Mouse (Mus musculus) gastrocnemius, postnatal 25 days (tissue): ENCODE measurements around the gene Znrf3. TPM values are rescaled to one million over a fixed set of nuclear protein-coding genes. Genes with fewer than 3 reads are reported as not detected.
A peak's percentile ranks its signal among the peaks of the same experiment; 100 is the strongest.

Source experiments
- DNase-seq: peaks from one replicate; pipeline ENCODE4 v3.0.0; 2022
- total RNA-seq, 2 experiments: library from RNA; stranded (reverse); gene quantifications; 1 replicate in 1 of 2; 2 replicates in 1 of 2; pipeline ENCODE4 v1.2.3; 2021

Znrf3 gene
- total RNA-seq, 2 experiments from 2014 or later, result 5.1 to 6.1 TPM

DNA sequence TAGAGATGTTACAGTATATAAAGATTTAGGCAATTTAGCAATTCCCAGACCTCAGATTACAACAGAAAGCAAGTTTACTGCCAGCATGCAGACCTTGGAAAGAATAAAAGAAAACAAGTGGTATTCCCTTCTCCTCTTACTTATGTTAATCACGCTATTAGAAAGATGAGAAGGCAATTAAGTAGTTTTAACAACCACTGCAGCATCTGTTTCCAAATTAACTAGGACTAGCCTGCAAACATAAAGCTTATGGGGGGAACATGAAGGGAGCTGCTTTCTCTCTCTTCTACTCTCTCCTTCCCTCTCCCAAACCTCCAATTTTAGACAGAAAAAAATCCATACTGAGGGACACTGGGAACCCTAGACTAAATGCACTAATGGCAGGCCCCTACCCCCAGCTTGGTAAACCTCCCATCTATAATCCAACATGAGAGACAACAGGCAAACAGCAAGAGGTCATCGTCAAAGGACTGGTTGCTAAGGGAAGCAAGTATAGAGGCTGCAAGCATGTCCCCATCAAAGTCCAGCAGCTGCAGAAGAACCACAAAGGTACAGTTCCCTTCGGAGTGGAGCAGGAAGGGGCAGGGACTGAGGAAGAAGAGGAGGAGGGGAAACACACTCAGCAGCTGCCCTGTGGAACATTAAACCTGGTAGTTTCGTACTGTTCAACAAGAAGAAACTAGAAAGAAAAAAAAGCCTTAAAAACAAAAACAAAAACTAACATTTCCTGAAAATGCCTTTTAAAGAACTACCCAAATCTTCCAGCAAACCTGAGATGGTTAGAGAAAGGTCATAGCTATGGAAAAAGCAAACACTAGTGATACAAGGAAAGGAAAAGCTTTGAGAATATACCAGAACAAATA is 53.4 kb downstream of the Znrf3 start:
- DNase-seq, result no peak

DNA sequence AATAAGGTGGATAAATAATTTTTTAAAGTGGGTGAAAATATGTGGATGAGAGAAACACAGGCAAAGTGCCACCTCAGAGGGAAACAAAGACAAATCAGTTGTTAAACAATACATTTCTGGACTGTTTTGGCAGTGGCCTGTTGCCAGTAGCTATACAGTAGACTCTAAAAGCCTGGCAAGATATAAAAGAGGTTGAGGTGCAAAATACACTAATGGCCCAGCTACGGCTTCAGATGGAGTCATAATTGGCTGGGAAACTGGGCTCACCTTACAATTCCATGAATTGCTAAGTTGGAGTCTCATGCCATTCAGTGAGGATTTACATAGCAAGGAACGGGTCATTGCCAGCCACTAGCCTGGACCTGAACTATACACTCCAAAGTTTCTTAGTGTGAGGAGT is 62.0 kb downstream of the Znrf3 start:
- no peak for DNase-seq

DNA sequence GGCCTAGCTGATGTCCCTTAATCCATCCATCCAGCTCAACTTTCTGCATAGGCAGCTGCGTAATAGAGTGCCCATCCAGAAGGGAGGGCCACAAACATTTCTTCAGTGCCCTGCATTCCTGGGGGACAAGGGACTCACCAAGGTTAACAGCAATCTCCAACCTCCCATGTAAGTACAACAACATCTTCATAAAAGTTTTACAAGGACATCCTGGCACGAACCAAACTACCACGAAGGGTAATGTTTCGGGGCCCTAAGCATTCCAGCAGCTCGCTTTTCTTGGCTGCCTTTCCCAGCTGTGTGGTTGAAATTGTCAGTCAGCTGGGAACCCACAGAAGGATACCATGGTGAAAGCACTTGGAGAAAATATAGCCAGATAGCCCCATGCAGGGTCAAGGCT is 63.4 kb downstream of the Znrf3 start:
- DNase-seq, result peak; percentile 28

DNA sequence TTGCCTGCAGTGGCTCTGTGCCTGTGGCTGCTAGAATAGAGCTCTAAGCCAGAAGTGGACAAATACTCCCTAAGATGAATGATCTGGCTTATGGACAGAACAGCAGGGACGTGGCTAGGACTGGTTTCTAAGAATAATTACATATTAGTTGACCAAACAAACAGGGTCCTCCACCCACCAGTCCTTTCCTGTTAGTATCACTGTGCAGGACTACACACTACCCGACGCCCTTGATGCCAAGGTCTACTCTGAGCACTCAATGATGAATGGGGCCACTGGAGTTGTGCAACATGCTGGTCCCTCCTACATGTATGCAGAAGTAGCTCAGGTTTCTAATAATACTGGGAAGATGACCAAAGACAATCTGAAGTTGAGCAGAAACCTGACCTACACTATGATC is 64.4 kb downstream of the Znrf3 start:
- DNase-seq, result peak; percentile 15

DNA sequence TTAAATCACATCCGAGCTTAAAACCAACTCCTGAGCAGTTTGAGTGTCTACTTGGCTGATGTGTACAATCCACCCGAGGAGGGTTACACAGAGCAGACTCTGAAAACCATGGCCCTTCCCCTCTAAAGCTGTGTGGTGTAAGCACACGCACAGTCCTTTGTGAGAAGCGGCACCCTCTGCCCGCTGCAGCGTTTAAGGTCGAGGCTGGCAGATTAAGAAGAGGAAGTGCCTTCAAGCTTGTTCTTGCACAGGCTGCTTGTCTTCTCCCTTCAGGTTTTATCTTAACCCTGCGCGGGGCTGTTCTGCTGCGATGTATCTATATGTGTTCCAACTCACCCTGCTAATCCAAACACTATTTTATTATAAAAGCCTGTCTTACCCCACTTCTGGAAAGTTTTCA is 75.5 kb downstream of the Znrf3 start:
- DNase-seq, result no peak

DNA sequence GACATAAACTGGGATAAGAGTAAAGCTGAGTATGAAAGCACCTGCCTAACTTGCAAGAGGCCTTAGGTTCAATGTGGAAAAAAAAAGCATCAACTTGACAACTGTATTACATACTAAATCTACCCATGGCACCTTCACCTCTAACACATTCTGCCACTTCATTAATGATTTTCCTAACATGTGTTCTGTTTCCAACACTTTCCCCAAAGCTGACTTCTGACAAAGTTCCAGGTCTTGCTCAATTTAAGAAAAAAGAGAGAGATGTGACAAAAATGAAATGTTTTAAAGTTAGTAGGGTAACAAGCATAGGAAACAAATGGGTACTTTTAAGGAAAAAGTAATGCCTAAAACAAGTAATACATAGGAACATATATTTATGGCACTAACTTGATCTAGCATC is 76.2 kb downstream of the Znrf3 start:
- DNase-seq, result no peak

DNA sequence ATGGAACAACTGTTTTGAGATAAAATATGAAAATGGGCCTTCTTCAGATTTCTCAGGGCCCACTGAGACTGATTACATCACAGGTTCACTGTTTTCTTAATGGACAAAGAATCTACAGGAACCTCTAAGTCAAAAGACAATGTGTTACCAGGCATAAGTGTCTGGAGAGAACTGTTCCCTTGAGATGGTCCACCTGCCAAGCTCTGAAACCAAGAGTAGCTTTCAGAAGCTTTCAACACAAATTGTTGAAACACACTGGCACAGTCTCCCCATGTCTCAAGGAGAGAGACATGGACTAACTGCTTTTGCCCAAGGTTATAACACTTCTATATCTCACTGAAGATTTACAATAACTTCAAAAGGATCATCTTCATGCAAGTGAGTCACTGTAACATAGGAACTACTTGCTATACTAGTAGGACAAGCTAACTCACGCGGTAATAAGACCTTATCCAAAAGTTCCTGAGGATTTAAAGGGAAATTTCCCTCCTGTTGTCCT is 89.3 kb downstream of the Znrf3 start:
- DNase-seq, result no peak

DNA sequence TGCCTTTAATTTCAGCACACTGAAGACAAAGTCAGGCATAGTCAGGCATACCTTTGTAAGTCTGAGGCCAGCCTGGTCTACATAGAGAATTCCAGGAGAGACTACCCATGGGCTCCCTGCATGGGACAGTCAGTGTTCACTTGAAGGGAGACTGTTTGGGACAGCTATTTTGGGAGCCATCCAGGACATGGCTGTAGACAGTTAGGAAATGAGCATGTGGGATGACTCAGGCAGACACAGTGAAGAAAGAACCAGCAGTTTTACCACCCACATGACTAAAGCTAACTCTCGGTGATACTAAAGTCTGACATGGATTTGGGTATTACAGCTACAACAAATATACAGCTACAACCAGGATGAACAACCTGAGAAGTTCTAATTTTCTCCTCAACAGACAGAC is 89.9 kb downstream of the Znrf3 start:
- DNase-seq, result no peak

DNA sequence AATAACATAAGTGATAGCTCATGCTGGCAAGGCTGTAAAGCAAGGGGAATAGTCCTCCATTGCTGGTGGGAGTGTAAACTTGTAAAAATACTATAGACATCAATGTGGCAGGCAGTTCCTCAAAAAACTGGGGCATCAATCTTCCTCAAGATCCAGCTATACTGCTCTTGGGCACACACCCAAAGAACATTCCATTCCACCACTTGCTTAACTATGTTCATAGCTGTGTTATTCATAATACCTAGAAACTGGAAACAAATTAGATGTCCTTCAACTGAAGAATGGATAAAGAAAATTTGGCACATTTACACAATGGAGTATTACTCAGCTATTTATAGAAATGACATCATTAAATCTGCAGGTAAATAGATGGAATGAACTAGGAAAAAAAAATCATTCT is 91.6 kb downstream of the Znrf3 start:
- no peak for DNase-seq

DNA sequence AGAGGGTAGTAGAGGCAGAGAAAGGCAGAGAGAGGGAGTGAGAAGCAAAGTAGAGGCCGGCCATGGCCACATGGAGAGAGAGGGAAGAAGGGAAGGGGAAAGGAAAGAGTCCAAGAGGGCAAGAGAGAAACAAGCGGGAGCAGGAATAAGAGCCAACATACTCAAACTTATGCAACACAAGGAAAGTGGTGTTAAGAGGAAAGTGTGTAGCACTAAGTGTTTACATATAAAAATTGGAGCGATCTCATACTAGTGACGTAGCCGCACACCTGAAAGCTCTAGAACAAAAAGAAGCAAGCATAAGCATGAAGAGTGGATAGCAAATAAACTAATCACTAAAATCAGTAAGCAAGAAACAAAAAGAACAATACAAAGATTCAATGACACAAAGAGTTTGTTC is 95.2 kb downstream of the Znrf3 start:
- no peak for DNase-seq

DNA sequence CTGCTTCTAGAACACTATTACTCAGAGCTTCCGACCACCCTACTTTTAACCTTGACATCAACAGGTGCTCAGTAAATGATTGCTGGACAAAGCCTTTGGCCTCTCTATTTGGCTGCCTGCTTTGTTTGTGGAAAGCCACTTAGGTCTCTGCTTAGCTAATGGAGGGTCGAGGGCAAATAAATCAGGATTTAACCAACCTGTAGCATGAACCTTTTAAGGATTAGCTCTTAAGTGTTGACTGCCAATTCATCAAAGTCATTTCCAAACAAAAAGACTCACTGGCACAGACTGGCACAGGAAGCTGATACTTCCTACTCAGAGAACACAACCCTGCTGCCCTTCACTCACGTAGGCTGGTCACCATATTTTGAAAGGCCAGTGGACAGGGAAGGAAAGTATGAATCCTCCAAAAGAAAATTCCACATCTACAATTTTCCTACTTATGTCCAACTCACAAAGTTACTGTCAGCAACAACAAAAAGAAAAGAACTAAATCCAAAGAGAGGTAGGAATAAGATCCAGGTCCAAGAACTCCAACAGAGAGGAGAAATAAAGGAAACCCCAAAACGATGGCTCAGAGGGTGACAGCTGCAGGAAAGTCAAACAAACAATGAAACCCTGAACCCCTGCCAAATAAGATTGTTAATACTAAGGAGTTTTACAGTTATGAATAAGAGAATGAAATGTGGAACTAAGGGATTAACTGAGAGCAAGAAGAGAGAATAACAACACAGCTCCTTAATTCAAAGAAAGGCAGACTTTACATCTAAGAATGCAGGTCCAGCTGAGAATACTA is 97.6 kb downstream of the Znrf3 start:
- DNase-seq, result no peak

DNA sequence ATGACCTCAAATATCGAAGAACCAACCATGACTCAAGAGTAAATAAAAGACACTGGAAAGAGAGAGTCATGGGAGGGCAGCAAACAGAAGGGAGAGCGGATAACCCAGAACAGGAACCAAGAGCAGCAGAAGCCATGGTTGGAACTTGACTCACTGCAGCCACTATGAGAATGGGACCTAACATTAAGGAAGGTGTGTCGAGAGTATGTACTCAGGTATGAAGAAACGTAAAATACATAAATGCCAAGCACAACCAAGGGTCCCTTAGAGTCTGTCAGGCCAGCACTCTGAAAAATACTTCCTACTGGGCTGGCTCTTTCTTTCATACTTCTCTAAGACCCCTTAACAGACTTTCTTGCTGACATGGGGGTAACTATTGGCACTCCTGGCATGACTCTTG is 100.9 kb downstream of the Znrf3 start:
- no peak for DNase-seq

DNA sequence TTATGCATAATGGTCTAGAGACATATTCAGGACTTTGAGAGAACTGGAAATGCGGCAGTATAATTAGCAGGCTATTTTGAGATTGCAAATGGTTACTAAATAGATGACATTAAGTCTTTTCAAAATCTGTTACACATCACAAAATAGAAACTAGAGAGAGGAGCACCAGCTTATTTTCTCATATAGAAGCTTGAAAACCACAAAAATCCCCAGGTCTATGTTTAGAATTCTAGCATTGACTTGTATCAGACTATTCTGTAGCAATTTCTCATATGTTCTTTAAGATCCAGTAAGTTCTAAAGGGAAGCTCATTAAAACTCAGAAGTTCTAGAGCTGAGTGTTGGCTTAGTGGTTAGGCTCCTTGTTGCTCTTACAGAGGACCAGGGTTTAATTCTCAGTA is 104.9 kb downstream of the Znrf3 start:
- DNase-seq, result no peak

DNA sequence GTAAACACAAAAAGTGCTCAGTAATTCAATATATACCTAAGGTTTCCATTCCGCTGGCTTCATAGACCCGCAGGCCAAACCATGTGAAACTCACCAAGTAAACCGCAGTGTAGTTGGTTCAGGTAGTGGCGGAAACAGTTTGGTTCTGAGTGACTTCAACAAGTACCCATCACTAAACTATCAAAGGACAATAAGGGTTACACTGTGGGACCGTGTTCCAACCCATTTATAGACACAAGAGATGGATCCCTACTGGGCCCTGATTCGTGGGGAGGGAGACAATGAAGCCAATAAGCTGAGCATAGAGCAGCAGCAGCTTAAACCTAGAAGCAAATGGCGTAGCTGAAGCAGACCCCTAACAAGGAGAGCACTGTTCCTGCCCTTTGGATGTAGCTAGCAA is 107.8 kb downstream of the Znrf3 start:
- no peak for DNase-seq

DNA sequence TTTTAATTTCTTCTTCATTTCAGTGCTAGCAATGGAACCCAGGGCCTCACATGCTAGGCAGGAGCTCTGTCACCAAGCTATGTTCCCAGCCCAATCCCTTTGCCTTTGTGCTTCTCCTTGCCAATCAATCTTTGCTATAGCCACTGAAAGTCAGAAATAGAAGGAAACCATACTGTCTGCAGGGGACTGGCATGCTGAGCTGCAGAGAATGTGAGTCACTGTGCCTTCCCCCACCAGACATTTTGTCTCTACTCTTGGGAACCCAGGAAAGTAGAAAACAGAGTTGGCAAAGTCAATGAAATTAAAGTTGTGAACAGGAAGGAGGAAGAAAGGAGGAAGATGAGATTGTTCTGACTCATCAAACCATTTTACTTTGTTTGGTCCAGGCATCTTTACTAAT is 108.4 kb downstream of the Znrf3 start:
- DNase-seq, result no peak

DNA sequence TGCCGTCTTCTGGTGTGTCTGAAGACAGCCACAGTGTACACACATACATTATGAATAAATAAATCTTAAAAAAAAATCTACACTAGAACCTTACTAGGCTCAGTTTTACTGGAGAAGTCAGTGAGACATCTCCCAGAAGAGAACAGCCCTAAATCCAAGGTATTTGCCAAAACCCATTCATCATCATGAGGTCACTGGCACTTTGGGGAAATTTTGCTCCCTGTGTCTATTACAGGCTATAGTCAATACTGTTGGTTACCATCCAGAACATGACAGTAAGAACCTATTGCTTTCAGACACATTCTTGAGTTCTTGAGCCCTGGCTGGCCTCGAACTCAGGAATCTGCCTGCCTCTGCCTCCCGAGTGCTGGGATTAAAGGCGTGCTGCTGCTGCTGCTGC is 113.8 kb downstream of the Znrf3 start:
- DNase-seq, result no peak

DNA sequence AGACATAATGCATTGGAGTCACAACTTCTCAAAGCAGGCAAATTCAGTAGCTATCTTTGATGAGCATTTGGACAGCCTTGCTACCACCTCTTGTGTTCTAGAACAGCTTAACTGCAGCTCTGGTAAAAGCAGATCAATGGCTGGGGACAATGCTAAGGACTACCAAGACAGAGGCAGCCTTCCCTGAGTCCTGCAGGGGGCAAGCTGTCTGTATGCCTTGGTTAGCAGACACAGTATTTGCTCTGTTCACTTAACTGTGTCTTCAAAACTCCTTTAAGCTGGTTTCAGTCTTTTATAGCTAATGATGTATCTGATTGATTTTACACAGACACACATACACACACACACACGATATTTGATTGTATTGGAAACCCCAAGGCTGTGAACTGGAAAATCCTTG is 117.0 kb downstream of the Znrf3 start:
- DNase-seq, result no peak

DNA sequence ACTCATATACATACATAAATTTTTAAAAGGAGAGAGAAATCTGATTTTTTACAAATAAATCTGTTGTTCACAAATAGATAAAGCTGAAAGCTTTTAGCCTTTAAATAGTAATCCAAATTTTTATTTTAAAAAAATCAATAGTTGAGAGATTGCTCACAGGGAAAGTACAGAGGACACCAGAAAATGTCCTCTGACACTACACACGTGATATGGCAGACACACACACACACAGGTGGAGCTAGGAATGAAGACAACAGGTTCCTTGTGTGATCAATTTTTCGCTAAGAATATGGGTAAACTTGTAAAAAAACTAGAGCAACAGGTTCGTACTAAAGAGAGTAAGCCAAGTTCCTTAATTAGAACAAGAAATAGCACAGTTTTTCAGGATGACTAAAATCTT is 118.4 kb downstream of the Znrf3 start:
- DNase-seq, result no peak

DNA sequence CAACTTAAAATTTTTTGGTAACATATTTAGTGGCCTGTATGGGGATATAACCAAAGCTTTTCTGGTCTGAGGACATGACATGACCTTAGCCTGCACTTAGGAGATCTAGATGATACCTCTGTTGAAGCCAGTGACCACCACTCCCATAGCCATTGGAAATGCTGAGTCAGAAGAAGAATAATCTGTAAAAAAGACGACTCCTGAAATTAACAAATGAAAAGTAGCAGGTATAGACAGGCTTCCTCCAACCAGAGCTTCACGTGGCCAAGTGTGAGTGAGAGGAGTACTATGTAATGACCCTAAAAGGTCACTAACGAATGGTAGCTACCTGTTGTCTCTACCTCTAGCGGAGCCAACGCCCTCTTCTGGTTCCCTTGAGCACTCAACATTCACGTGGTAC is 119.4 kb downstream of the Znrf3 start:
- no peak for DNase-seq

DNA sequence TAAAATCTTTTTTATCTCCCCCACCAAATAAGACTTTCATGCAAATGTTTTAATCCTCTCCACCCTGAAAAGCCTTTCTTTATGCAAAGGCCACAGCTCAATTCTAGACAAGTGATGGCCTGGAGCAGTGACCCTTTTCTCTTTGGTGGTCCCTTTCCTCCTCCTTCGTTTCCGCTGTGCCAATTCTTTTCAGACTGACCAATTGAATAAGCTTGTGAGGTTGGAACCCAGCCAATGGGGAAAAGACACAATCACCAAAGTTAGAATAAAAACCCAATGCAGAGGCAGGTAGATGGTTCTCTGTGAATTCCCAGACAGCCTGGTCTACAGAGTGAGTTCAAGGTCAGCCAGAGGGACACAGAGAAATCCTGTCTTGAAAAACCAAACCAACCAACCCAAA is 120.4 kb downstream of the Znrf3 start:
- no peak for DNase-seq

DNA sequence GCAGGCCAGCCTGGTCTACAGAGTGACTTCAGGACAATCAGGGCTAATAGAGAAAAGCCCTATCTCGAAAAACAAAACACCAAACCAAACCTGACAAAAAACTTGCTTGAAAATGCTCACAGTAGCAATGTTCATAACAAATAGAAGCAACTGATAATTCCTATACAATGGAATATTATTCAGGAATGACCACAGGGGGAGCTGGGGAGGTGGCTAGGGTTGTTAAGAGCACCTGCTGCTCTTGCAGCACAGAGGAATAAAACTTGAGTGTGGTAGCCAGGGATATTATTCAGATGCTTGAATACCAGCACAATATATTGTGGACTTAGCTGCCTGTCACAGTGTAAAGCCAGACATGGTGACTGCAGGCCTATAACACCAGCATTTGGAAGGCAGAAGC is 123.0 kb downstream of the Znrf3 start:
- no peak for DNase-seq

DNA sequence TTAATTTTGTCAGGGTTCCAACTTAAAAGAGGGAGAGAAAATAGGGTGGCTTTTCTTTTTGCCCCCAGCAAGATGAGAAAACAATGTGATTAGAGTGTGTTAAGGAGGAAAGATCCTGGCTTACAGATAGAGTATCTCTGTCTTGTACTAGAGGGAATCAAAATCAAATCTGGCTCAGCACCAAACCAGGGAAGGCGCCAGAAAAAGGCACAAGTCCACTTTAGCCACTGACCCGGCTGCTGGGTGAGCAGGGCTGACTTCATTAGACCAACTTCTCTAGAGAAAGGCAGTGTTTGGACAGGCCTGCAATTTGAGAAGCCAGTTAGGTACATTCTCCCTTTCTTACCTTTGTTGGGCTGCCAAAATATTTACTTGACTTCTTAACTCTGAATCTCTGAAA is 125.7 kb downstream of the Znrf3 start:
- peak; percentile 25 for DNase-seq

DNA sequence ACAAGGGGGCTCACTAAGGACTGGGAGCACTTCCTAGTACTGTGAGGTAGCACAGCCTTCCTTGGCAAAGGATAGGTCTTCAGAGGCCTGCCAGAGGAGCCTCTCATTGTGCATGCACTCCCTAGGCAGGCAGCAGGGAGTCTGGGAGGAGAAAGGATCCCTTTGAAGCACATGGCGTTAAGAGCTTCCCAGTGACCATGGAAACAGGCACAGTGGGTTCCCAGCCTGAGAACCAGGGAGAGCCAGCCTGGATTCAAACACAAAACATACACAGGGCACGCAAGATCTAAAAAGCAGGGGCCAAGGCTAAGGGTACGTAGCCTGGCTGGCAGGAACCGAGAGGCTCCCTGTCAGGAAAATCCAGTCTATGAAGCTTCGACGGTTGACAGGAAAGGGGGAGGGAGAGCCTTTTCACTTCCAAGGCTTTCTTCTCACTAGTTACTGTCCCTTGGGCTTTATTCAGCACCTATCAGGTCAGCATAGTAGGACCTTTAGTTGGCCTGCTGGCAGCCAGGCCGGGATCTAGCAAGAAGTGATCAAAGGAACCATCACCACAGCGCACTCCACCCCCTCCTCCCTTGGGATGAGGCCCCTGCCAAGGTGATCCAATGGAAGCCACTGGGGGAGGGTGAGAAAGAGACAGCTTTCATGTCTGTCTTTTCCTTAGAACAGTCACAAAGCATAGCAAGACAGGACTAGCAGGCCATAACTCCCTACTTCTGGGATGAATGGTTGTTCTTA is 126.4 kb downstream of the Znrf3 start:
- no peak for DNase-seq
